Mouse (Mus musculus): ENCODE results near the gene Samm50.
A peak's percentile ranks its signal among the peaks of the same experiment; 100 is the strongest.

Gene Samm50

DNA sequence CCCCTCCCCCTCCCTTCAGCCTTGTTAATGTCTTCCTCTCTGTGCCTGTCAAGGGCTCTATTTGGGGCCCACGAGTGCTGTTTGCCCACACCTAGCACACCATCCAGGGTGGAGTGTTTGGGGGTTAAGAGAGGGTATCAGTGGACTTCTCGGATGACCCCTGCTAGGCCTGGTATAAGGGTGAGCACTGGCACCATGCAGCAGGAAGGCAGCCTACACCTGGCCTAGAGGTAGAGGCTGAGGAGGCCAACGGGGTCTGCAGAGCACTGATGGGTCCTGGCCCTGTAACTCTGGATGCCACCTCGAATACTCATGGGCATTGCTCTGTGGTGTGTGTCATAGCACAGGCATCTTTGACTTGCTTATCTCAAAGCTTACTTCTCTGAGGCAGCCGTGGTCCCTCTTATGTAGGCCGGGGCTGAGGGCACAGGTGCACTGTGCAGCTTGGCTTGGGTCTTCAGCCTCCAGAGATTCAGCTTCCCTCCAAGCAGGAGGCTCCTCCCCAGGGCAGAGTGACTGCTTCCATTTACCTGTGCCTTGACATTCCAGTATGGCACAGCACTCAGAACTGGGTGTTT, 21.2 kb downstream of the Samm50 start:
- peaks cover 82% of the 10 kb centered on the region for H3K36me3 ChIP-seq (ENCODE audit: insufficient read depth, low read length)
- no peaks in the 10 kb centered on the region for H3K9me3 ChIP-seq (ENCODE audit: low read length)
- 0 out of 2 replicates have a peak, but pooled peaks cover 2% of the 10 kb centered on the region for H3K27me3 ChIP-seq (ENCODE audit: insufficient read depth, low read length)
- TF ChIP-seq POU5F1 (IDR thresholded peaks at IDR 0.05; ENCODE audit: borderline replicate concordance, low read length) (no peak), CTCF (conservative IDR thresholded peaks at IDR 0.05; ENCODE audit: low read length) (no peak), NANOG (IDR thresholded peaks at IDR 0.05; ENCODE audit: borderline replicate concordance, low read length) (no peak)
- no peak overlapping the region for H3K4me3 ChIP-seq (replicated peaks; ENCODE audit: low read length)
- peaks cover 87% of the 10 kb centered on the region for H3K4me1 ChIP-seq (replicated peaks; ENCODE audit: low read depth, low read length)

DNA sequence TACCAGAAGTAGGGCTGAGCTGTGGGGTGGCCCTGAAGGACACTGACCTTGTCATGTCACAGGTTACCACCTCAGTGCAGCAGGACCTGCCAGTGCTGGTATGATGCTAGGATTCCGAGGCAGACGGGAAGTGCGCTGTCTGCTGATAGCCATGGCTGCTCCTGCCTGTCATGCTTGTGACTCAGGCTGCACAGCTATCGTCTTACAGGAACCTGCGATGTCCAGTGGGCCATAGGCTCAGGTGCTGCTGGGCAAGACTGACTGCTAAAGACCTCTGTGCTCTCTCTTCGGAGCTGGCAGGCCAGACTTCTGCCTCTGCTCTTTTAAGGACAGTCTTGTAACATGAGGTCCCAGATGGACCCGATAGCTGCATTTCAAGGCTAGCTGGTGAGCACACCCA, 22.4 kb downstream of the Samm50 start:
- no peak for TF ChIP-seq CTCF (conservative IDR thresholded peaks at IDR 0.05; ENCODE audit: low read length)
- TF ChIP-seq NANOG (IDR thresholded peaks at IDR 0.05; ENCODE audit: borderline replicate concordance, low read length) = no peak
- TF ChIP-seq POU5F1 (IDR thresholded peaks at IDR 0.05; ENCODE audit: borderline replicate concordance, low read length) = no peak
- Histone ChIP-seq H3K9me3 (ENCODE audit: low read length) (no peaks in the 10 kb centered on the region), H3K4me3 (replicated peaks; ENCODE audit: low read length) (no peak overlapping the region), H3K4me1 (replicated peaks; ENCODE audit: low read depth, low read length) (peaks cover 95% of the 10 kb centered on the region), H3K36me3 (ENCODE audit: insufficient read depth, low read length) (peaks cover 72% of the 10 kb centered on the region), H3K27me3 (ENCODE audit: insufficient read depth, low read length) (peaks cover 13% of the 10 kb centered on the region; the same call in 1 of the 2 replicates)

DNA sequence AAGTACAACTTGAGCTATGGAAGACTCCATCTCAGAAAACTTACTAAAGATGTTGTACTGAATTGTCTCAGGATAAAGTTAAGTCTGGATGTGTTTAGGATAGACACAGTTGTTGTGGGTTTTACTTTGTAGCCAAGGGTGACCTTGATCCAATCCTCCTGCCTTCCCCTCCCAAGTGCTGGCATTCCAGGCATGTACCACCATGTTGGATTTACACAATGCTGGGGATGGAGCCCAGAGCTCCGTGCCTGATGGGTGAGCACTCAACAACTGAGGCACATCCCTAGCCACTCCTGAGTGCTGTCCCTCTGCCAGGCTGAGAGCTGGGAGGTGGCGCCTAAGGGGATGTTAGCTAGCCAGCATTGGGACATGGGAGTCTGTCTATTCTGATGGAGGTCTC, 23.2 kb downstream of the Samm50 start:
- H3K9me3 ChIP-seq (ENCODE audit: low read length) = no peaks in the 10 kb centered on the region
- peaks cover 90% of the 10 kb centered on the region for H3K4me1 ChIP-seq (replicated peaks; ENCODE audit: low read depth, low read length)
- no peak for TF ChIP-seq NANOG (IDR thresholded peaks at IDR 0.05; ENCODE audit: borderline replicate concordance, low read length)
- TF ChIP-seq POU5F1 (IDR thresholded peaks at IDR 0.05; ENCODE audit: borderline replicate concordance, low read length) = no peak
- H3K36me3 ChIP-seq (ENCODE audit: insufficient read depth, low read length) = peaks cover 64% of the 10 kb centered on the region
- H3K4me3 ChIP-seq (replicated peaks; ENCODE audit: low read length) = no peak overlapping the region
- peaks cover 13% of the 10 kb centered on the region; the same call in 1 of the 2 replicates for H3K27me3 ChIP-seq (ENCODE audit: insufficient read depth, low read length)

DNA sequence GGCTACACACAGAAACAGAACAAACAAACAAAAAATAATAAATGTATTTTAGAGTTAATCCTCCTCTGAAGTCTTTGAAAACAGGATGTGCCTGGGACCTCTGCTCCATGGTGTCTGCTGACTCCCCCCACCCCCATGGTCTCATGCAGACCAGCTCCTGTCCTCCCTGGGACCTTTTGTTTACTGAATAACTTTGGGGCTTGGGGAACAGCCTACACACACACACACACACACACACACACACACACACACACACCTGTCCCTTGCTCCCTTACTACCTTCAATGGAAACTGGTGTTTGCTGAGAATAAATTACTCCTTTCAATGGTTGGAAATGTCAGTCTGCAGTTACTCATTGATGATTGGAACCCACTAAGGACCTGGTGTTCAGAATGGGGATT, 24.0 kb downstream of the Samm50 start:
- Histone ChIP-seq H3K4me3 (replicated peaks; ENCODE audit: low read length) (no peak overlapping the region), H3K27me3 (ENCODE audit: insufficient read depth, low read length) (peaks cover 13% of the 10 kb centered on the region; the same call in 1 of the 2 replicates), H3K4me1 (replicated peaks; ENCODE audit: low read depth, low read length) (peaks cover 82% of the 10 kb centered on the region), H3K36me3 (ENCODE audit: insufficient read depth, low read length) (peaks cover 56% of the 10 kb centered on the region), H3K9me3 (ENCODE audit: low read length) (peaks cover under 1% of the 10 kb centered on the region; the same call in 1 of the 2 replicates)
- TF ChIP-seq NANOG (IDR thresholded peaks at IDR 0.05; ENCODE audit: borderline replicate concordance, low read length) (no peak), CTCF (conservative IDR thresholded peaks at IDR 0.05; ENCODE audit: low read length) (no peak), POU5F1 (IDR thresholded peaks at IDR 0.05; ENCODE audit: borderline replicate concordance, low read length) (no peak)

DNA sequence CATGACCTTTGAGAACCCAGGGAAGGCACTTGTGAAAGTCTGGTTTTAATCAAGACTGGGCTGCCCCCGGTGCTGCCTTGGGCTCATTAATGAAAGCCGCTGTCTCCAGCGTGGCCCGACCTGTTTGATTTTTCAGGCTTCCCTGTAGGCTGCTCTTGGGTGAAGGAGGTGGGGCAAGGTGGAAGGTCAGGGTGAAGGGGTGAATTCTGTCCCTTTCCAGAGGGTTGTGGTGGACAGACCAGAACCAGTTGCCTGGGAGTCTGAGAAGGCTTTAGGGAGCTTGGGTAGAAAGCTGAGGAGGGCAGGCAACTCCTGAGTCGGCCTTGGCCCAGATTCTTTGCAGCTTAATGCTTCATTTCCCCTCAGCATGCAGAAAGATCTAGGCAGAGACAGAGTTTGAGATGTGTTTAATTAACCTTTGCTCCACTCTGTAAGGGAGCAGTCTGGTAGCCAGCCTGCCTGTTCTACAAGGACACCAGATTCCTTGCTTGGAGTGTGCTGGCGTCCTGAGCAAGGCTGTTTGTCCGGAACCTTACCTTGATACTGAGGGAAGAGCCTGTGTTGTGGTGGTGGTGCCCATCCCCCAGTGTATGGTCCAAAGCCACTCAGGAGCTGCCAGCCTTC, 24.5 kb downstream of the Samm50 start:
- peaks cover 3% of the 10 kb centered on the region for H3K9me3 ChIP-seq (ENCODE audit: low read length)
- no peak overlapping the region for H3K4me3 ChIP-seq (replicated peaks; ENCODE audit: low read length)
- H3K27me3 ChIP-seq (ENCODE audit: insufficient read depth, low read length) = peaks cover 13% of the 10 kb centered on the region; the same call in 1 of the 2 replicates
- H3K4me1 ChIP-seq (replicated peaks; ENCODE audit: low read depth, low read length) = peaks cover 77% of the 10 kb centered on the region
- H3K36me3 ChIP-seq (ENCODE audit: insufficient read depth, low read length) = peaks cover 51% of the 10 kb centered on the region
- no peak for TF ChIP-seq NANOG (IDR thresholded peaks at IDR 0.05; ENCODE audit: borderline replicate concordance, low read length)
- no peak for TF ChIP-seq CTCF (conservative IDR thresholded peaks at IDR 0.05; ENCODE audit: low read length)
- TF ChIP-seq POU5F1 (IDR thresholded peaks at IDR 0.05; ENCODE audit: borderline replicate concordance, low read length) = no peak

DNA sequence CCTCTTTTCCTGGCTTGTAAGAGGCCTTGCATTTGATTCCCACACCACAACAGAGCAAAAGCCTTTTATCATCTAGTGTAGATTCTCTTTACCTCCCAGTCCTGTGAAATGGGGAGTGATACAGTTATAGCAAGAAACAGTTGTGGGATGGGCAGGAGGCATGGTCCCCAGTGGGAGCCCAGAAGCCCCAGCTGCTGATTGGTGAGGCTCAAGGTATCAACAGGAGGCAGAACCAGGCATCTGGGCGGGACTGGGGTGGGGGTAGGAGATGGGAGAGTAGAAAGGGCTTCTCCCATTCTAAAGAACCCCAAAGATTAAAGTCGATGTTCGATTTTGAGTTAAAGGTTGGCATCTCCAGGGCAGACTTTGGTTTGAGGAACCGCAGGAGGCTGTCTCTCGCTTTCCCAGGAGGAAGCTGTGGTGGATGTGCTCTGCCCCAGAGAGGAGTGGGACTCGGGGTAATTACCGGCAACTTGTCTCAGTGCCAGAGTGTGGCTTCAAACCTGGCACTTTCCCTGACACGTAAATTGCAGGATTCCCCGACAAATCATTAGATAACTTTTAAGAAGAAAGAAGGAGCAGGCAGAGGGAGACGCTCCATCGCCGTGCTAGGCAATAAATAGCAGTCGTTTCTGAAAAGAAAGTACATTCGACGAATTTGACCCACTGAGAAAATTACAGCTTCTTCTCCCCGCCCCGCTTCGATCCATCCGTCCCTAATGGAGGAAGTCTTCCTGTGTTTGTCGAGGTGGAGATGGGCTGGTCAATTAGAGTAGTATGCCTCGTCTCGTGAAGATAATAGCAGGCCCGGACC, 26.1 kb downstream of the Samm50 start:
- Histone ChIP-seq H3K36me3 (ENCODE audit: insufficient read depth, low read length) (peaks cover 35% of the 10 kb centered on the region), H3K27me3 (ENCODE audit: insufficient read depth, low read length) (peaks cover 13% of the 10 kb centered on the region; the same call in 1 of the 2 replicates), H3K4me1 (replicated peaks; ENCODE audit: low read depth, low read length) (peaks cover 62% of the 10 kb centered on the region), H3K9me3 (ENCODE audit: low read length) (peaks cover 3% of the 10 kb centered on the region), H3K4me3 (replicated peaks; ENCODE audit: low read length) (peak overlapping the region; percentile 21; the same call in 1 of the 2 replicates)
- TF ChIP-seq CTCF (conservative IDR thresholded peaks at IDR 0.05; ENCODE audit: low read length) (no peak), POU5F1 (IDR thresholded peaks at IDR 0.05; ENCODE audit: borderline replicate concordance, low read length) (no peak), NANOG (IDR thresholded peaks at IDR 0.05; ENCODE audit: borderline replicate concordance, low read length) (no peak)

DNA sequence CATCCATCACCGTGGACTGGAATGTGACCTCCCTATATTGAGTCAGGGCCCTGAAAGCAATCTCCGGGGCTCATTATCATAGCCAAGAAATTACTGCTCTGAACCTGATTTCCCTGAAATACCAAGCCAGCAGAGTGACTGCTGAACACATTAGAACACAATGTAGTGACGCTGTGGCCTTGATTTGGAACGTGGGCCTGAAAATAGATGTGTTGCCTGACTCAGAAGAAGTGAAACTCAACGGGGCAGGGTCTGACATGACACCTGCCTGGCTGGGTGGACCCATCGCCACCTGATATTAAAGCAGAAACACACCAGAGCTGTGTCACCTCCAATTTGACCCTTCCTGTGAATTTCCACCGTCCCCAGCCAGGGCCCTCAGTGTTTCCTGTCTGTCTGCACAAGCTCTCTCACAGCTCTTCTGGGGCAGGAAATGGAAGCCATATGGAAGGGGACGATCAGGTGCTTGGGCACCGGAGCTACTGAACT, 26.8 kb downstream of the Samm50 start:
- TF ChIP-seq POU5F1 (IDR thresholded peaks at IDR 0.05; ENCODE audit: borderline replicate concordance, low read length) (no peak), CTCF (conservative IDR thresholded peaks at IDR 0.05; ENCODE audit: low read length) (no peak), NANOG (IDR thresholded peaks at IDR 0.05; ENCODE audit: borderline replicate concordance, low read length) (no peak)
- peaks cover 64% of the 10 kb centered on the region for H3K4me1 ChIP-seq (replicated peaks; ENCODE audit: low read depth, low read length)
- peaks cover 13% of the 10 kb centered on the region; the same call in 1 of the 2 replicates for H3K27me3 ChIP-seq (ENCODE audit: insufficient read depth, low read length)
- H3K36me3 ChIP-seq (ENCODE audit: insufficient read depth, low read length) = peaks cover 28% of the 10 kb centered on the region
- H3K4me3 ChIP-seq (replicated peaks; ENCODE audit: low read length) = peak overlapping the region; percentile 21; the same call in 1 of the 2 replicates
- H3K9me3 ChIP-seq (ENCODE audit: low read length) = peaks cover 3% of the 10 kb centered on the region

DNA sequence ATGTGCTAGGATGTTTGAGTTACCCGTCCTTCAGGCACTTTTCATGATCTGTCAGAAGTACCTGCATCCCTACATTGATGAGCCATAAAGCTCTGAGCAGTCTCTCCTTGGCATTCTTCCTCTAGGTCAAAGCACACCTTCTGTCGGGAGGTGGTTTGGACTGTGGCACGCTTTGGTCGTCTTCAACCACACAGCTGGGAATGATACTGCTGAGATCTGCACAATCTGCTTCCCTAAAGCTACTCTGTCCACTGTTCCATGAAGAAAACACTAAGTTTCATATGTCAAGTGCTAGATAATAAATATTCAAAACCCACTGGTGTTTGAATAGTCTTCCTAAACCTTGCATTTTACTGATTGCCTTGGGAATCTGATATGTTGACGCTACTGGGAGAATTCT, 29.5 kb downstream of the Samm50 start:
- Histone ChIP-seq H3K9me3 (ENCODE audit: low read length) (peaks cover 3% of the 10 kb centered on the region), H3K36me3 (ENCODE audit: insufficient read depth, low read length) (peaks cover 8% of the 10 kb centered on the region; the same call in 1 of the 2 replicates), H3K4me1 (replicated peaks; ENCODE audit: low read depth, low read length) (peaks cover 56% of the 10 kb centered on the region), H3K27me3 (ENCODE audit: insufficient read depth, low read length) (peaks cover 13% of the 10 kb centered on the region; the same call in 1 of the 2 replicates), H3K4me3 (replicated peaks; ENCODE audit: low read length) (no peak overlapping the region)
- no peak for TF ChIP-seq POU5F1 (IDR thresholded peaks at IDR 0.05; ENCODE audit: borderline replicate concordance, low read length)
- no peak for TF ChIP-seq NANOG (IDR thresholded peaks at IDR 0.05; ENCODE audit: borderline replicate concordance, low read length)
- no peak for TF ChIP-seq CTCF (conservative IDR thresholded peaks at IDR 0.05; ENCODE audit: low read length)
